Mouse (Mus musculus) retina, postnatal 7 days (tissue): Measurements from ENCODE around the gene Psmb6.
"Not testable (repeated sequence)": the region's sequence is repeated elsewhere in the genome, so short reads cannot be mapped to it uniquely, and the experiment has no call there.

Source experiments
- DNase-seq: peaks from one replicate; pipeline ENCODE4 v3.0.0-alpha.2; 2012; ENCODE audit warnings: low read depth, low spot score

The Psmb6 gene

DNA sequence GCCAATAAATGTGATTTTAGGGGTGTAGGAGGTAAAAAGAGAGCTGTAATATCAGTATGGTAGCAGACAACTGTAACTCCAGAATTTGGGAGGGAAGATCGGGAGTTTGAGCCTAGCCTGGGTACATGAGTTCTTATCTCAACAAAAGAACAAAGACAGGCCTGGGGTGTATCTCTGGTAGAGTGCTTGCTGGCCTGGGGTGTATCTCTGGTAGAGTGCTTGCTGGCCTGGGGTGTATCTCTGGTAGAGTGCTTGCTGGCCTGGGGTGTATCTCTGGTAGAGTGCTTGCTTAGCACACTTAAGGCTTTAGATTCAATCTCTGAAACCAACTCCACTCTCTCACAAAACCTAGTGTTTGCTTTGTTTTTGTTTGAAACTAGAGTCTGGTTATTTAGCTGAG is 45.4 kb downstream of the Psmb6 start:
- DNase-seq: not testable (repeated sequence)

DNA sequence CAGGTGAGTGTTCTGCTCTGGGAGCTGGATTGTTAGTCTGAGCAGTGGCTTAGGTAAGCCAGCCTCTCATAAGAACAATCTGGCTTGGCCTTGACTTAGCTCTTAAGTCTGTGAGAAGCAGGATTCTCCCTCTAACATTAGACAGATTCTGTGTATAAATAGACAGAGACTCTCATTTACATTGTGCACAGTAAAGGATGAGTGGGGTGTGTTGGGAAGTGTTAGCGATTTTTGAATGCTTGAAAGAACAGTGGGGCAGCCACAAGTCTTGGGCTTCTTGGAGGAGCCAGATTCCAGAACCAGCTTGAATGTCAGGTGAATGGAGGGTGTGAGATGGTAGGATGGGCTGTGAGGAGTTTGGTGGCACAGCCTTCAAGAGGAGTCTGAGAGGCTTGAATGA is 46.5 kb downstream of the Psmb6 start:
- DNase-seq: no peak

GRCm38 (mm10) chr11:70572348-70572902 is 47.3 kb downstream of the Psmb6 start:
- no peak for DNase-seq

GRCm38 (mm10) chr11:70573872-70574271 is 48.7 kb downstream of the Psmb6 start:
- DNase-seq: no peak

- no peak for DNase-seq
Observed at GRCm38 (mm10) chr11:70577201-70577600, 52.0 kb downstream of the Psmb6 start.
